Mouse (Mus musculus): ENCODE results near the gene Best2.

Gene Best2

DNA sequence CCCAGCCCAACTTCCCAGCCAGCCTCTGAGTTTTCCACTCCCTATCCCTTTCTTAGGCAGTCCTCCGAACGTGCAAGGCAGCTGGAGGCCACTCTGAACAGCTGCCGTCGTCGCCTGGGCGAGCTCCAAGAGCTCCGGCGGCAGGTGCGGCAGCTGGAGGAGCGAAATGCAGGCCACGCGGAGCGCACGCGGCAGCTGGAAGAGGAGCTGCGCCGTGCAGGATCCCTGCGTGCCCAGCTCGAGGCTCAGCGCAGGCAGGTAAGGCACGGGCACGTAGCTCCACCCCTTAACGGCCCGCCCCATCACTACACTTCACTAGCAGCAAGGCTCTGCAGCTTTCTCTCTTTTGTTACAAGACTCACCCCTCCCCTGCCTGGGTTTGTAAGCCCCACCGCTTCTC lies 18.7 kb downstream of the Best2 start:
- no peak for DNase-seq (ENCODE audit: low read depth, low spot score)
- no peaks in the 10 kb centered on the region for H3K36me3 ChIP-seq (ENCODE audit: control insufficient read depth, insufficient read depth, low read length, poor library complexity, severe bottlenecking)
- no peaks in the 10 kb centered on the region for H3K27me3 ChIP-seq (ENCODE audit: control insufficient read depth, insufficient read depth, low read length, poor library complexity, severe bottlenecking)

DNA sequence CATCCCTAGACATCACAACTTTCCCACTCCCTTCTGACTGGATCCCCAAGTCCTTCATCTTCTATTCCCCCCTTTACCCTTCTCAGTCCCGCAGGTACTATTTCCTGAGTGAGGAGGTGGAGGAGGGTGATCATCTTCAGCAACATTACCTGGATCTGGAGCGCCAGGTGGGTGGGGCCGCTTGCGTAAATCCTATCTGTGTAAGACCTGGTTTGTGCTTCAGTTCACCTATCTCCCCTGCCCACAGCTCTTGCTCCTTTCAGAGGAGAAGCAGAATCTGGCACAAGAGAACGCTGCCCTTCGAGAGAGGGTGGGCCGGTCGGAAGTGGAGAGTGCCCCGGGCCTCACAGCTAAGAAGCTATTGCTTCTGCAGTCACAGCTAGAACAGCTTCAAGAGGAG lies 20.0 kb downstream of the Best2 start:
- Histone ChIP-seq H3K36me3 (ENCODE audit: control insufficient read depth, insufficient read depth, low read length, poor library complexity, severe bottlenecking) (no peaks in the 10 kb centered on the region), H3K27me3 (ENCODE audit: control insufficient read depth, insufficient read depth, low read length, poor library complexity, severe bottlenecking) (no peaks in the 10 kb centered on the region)
- DNase-seq (ENCODE audit: low read depth, low spot score): no peak

DNA sequence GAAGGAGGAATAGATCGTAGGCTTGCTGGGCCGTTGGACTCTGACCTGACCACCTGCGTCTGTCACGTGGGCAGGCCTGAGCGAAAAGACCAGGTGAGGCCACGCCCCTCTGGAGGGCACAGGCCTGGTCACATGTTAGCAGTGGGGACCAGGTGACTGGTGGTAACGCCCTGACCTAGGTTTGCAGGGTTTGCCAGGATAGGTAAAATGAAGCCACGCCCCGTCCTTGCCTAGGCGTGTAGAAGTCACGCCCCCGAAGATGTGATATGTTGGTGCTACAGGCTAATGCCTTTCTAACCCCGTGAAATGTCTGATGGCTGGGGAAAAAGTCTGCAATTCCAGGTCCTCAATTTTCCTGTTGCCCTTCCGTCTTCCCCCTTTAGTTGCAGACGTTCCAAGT lies 23.5 kb downstream of the Best2 start:
- Histone ChIP-seq H3K27me3 (ENCODE audit: control insufficient read depth, insufficient read depth, low read length, poor library complexity, severe bottlenecking) (no peaks in the 10 kb centered on the region), H3K36me3 (ENCODE audit: control insufficient read depth, insufficient read depth, low read length, poor library complexity, severe bottlenecking) (no peaks in the 10 kb centered on the region)
- peak; percentile 79 for DNase-seq (ENCODE audit: low read depth, low spot score)

DNA sequence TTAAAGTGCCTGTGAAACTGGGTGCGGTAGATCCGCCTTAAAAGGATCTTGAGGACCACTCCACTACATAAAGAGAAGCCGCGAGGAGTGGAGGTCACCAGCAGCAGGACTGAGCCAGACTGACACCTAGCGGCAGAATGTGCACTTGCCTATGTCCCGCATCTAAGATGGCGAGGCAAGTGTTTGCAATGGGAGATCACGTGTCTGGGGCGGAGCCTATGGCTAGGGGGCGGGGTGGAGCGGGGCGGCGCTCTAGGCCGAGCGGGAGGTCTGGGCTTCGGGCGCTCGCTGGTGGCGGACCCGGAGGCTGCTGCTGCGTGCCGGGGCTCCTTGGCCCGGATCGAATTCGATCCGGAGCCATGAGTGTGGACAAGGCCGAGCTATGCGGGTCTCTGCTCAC lies 24.0 kb downstream of the Best2 start, which contains the start of gene Hook2:
Gene Hook2, plus strand, starts transcription at position 255 of the 400 bp plus-strand sequence.
- DNase-seq (ENCODE audit: low read depth, low spot score): peak; percentile 100
- no peaks in the 10 kb centered on the region for H3K36me3 ChIP-seq (ENCODE audit: control insufficient read depth, insufficient read depth, low read length, poor library complexity, severe bottlenecking)
- no peaks in the 10 kb centered on the region for H3K27me3 ChIP-seq (ENCODE audit: control insufficient read depth, insufficient read depth, low read length, poor library complexity, severe bottlenecking)

DNA sequence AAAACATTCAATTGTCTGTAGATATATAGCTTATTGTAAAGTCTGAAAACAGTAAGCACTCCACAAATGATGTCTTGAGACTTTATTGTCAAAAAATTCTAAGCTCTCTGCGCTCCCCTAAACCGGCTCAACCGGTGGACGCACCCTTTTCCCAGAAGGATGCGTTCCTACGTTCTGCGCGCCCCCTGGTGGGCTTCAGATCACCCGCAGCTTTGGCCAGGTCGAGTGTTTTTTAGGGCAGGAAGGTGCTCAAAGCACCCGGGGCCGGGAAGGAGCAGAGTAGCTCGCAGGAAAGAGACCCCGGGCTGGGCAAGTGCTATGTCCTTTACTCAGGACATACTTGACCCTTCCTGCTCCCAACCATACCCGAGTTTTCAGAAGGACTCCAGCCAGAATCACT lies 24.5 kb downstream of the Best2 start:
- peak; percentile 90 for DNase-seq (ENCODE audit: low read depth, low spot score)
- no peaks in the 10 kb centered on the region for H3K27me3 ChIP-seq (ENCODE audit: control insufficient read depth, insufficient read depth, low read length, poor library complexity, severe bottlenecking)
- no peaks in the 10 kb centered on the region for H3K36me3 ChIP-seq (ENCODE audit: control insufficient read depth, insufficient read depth, low read length, poor library complexity, severe bottlenecking)

DNA sequence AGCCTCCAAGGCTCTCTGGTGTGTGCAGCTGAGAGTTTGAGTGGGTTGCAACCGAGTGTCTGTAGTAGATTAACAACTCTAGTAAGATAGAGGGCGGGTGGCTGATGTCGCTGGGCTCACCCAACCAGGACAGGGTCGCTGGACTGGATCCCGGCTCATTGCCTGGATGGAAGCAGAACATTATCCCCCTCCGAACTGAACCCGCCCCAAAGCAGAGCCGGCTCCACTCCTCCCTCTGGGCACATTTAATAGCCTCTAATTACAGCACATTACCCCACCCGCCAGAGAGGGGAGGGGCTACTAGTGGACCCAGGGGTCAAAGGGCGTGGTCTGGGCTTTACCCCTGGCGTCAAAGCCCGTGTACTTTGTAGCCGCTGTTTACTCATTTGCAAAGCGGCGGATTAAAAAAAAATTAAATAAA lies 25.0 kb downstream of the Best2 start:
- peak; percentile 48 for DNase-seq (ENCODE audit: low read depth, low spot score)

DNA sequence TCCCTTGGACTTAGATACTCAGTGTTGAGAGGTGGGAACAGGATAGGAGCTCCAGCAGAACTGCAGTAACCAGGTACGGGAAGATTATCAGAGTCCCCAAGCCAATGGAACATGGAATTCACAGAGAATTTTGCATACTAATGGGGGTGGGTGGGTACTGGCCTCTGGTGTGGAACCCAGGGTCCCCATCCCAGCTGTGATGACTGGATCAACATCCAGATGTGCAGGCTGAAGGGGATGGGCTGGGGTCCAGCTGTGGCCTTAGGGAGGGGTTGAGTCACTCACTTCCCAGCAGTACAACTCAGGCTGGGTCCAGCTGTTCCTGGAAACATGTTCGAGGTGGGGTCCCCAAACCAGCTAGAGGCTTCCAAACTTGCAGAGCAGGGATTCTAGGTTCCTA lies 26.4 kb downstream of the Best2 start:
- H3K27me3 ChIP-seq (ENCODE audit: control insufficient read depth, insufficient read depth, low read length, poor library complexity, severe bottlenecking): no peaks in the 10 kb centered on the region
- DNase-seq (ENCODE audit: low read depth, low spot score): no peak
- H3K36me3 ChIP-seq (ENCODE audit: control insufficient read depth, insufficient read depth, low read length, poor library complexity, severe bottlenecking): no peaks in the 10 kb centered on the region

More for the DNA sequence above, 25.0 kb downstream of the Best2 start:
- Histone ChIP-seq H3K36me3 (ENCODE audit: control insufficient read depth, insufficient read depth, low read length, poor library complexity, severe bottlenecking) (no peaks in the 10 kb centered on the region), H3K27me3 (ENCODE audit: control insufficient read depth, insufficient read depth, low read length, poor library complexity, severe bottlenecking) (no peaks in the 10 kb centered on the region)

DNA sequence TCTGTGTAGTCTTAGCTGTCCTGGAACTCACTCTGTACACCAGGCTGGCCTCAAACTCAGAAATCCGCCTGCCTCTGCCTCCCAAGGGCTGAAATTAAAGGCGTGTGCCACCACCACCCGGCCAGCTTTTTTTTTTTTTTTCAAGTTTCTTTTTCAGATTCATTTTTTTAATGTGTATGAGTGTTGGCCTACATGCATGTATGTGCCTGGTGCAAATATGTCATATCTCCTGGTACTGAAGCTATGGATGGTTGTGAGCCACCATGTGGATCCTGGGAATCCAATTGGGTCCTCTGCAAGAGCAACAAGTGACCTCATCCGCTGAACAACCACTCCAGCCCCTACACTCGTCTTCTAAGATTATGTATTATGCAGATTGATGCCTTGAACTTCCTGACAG lies 26.9 kb downstream of the Best2 start:
- Histone ChIP-seq H3K36me3 (ENCODE audit: control insufficient read depth, insufficient read depth, low read length, poor library complexity, severe bottlenecking) (no peaks in the 10 kb centered on the region), H3K27me3 (ENCODE audit: control insufficient read depth, insufficient read depth, low read length, poor library complexity, severe bottlenecking) (no peaks in the 10 kb centered on the region)
- no peak for DNase-seq (ENCODE audit: low read depth, low spot score)

DNA sequence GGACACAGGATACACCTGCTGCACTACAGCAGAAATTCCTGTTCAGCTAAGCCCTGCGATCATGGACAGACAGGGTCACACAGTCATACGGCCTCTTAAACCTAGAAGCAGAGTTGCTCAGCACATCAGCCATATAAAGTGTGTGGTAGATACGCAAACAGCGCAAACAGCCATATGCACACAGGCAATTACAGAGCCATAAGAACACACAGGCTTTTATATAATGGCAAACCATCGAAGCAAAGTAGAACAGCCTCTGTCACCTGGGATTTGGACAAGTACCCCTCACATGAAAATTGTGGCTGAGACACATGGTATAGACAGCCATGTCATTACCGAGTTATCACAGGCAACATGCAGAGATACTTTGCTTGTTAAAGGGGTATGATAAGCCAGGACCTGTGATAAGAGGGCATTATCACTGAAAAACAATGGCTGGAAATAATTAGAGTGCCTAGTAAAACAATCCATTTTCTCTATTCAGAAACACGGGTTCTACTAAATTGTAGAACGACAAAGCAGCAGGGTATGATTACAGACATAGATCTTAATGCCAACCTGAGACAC lies 27.9 kb downstream of the Best2 start:
- H3K27me3 ChIP-seq (ENCODE audit: control insufficient read depth, insufficient read depth, low read length, poor library complexity, severe bottlenecking): no peaks in the 10 kb centered on the region
- no peak for DNase-seq (ENCODE audit: low read depth, low spot score)

DNA sequence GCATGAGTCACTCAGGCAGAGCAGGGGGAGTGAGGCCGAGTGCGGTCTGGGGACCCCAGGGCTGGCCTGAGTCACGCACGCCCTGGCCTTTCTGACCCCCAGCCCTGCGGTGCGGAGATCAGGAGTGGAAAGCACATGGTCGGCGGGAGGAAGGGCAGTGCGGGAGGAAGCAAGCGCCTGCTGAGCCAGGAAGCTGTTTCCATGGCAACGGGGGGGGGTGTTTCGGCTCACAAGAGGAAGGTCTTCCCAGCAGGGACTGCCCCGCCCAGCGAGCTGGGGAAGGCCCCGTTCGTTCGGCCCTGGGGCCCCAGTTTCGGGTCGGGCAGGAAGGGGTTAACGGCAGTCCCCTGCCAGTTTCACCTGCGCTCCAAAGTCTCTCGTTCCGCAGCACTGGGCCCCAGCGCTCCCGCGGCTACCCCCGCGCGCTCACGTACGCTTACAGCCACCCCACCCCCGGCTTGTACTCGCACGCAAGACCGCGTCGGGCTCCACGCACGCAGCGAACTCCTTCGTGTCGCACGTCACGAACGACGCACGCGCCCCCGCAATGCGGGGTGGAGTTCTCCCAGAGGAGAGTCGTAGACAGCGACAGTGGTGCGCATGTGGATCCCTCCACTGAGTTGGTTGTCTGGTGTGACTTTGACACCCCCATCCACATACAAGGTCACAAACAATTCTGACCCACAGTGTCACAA lies 28.5 kb downstream of the Best2 start:
- Histone ChIP-seq H3K27me3 (ENCODE audit: control insufficient read depth, insufficient read depth, low read length, poor library complexity, severe bottlenecking) (no peaks in the 10 kb centered on the region), H3K36me3 (ENCODE audit: control insufficient read depth, insufficient read depth, low read length, poor library complexity, severe bottlenecking) (no peaks in the 10 kb centered on the region)
- DNase-seq (ENCODE audit: low read depth, low spot score): peak; percentile 99

More for the DNA sequence above, 27.9 kb downstream of the Best2 start:
- no peaks in the 10 kb centered on the region for H3K36me3 ChIP-seq (ENCODE audit: control insufficient read depth, insufficient read depth, low read length, poor library complexity, severe bottlenecking)

DNA sequence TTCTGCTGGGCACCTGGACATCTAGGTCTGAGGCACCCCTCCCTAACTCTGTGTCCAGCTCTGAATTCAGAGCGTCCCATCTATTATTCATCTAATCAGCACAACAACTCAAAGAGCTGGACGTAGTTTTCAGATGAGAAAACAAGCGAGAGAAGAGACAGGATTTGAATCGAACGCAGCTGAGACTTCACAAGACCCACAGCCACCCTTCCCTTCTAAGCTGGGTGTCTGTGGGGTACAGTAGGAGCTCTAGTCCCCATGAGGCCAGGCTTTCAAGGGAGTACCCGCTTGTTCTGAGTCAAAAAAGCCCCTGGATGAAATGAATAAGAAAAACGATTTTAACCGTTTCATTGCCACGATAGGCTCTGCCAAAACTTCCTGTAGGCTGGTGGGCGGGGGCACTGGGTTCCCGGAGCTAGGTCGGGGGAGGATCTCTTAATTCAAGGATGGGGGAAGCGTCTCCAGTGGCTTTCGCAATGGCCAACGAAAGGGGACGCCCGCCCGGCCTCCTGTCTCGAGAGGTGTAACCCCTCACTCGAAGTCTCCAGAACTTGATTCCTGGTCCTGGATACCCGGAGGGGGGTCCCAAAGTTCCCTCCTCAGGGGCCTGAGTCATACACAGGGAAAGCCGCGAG lies 29.2 kb downstream of the Best2 start:
- no peak for DNase-seq (ENCODE audit: low read depth, low spot score)
- no peaks in the 10 kb centered on the region for H3K36me3 ChIP-seq (ENCODE audit: control insufficient read depth, insufficient read depth, low read length, poor library complexity, severe bottlenecking)
- no peaks in the 10 kb centered on the region for H3K27me3 ChIP-seq (ENCODE audit: control insufficient read depth, insufficient read depth, low read length, poor library complexity, severe bottlenecking)

DNA sequence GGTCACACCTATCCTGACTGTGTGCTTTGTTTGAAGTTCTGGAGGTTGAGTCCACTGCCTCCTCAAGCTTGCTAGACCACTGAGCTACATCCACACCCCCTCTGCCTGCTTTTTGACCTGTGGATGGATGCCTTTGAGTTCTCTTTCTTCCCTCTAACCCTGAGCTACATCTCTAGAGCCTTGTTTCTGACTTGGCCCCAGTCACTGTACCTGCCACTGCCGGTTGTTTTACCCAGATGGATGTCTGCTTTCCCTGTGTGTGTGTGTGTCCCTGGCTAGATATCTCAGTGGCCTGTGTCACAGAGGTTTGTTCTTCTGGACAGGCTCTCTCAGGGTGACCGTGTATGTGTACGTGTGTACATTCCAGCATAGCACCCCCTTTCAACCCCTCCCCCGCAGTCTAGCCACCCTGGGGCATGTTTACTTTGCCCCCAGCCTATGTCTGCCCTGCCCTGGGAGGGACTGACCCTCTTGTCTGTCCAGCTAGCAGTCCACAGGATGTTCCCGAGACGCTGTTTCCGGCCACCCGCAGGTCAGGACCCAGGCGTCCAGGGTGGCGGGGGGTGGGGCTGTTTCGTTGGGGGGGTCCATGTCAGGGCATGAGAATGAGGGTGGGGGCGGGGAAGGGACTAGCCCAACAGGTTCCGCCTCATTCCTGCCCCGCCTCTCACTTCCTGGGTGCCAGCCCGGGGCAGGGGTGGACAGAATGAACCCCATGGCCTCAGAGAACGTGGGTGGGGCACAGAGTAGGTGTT lies 29.9 kb downstream of the Best2 start:
- Histone ChIP-seq H3K36me3 (ENCODE audit: control insufficient read depth, insufficient read depth, low read length, poor library complexity, severe bottlenecking) (no peaks in the 10 kb centered on the region), H3K27me3 (ENCODE audit: control insufficient read depth, insufficient read depth, low read length, poor library complexity, severe bottlenecking) (no peaks in the 10 kb centered on the region)
- DNase-seq (ENCODE audit: low read depth, low spot score): peak; percentile 72

DNA sequence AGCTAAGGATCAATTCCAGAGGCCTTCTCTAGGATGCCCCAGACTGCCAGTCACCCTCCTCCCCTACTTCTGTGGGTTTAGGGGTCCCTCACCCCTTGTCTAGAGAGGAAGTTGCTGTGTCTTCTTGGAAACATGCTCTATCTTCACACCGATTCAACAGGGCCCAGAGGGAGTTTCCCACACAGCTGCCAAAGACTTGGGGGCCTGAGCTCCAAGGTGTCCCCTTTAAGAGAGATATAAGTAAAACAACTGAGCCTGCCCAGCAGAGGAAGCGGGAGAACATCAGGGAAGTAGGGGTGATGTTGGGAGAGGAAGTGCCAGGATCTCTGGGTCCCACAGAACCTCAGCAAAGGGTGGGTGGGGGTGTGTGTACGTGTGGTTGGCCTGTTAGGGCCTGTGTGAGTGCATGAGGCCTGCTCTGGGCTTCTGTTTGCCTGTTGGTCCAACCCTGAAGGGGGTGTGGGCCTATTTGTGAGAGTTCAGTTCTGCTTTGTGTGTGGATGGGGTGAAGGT lies 31.8 kb downstream of the Best2 start:
- no peaks in the 10 kb centered on the region for H3K27me3 ChIP-seq (ENCODE audit: control insufficient read depth, insufficient read depth, low read length, poor library complexity, severe bottlenecking)
- H3K36me3 ChIP-seq (ENCODE audit: control insufficient read depth, insufficient read depth, low read length, poor library complexity, severe bottlenecking): no peaks in the 10 kb centered on the region
- peak; percentile 61 for DNase-seq (ENCODE audit: low read depth, low spot score)

DNA sequence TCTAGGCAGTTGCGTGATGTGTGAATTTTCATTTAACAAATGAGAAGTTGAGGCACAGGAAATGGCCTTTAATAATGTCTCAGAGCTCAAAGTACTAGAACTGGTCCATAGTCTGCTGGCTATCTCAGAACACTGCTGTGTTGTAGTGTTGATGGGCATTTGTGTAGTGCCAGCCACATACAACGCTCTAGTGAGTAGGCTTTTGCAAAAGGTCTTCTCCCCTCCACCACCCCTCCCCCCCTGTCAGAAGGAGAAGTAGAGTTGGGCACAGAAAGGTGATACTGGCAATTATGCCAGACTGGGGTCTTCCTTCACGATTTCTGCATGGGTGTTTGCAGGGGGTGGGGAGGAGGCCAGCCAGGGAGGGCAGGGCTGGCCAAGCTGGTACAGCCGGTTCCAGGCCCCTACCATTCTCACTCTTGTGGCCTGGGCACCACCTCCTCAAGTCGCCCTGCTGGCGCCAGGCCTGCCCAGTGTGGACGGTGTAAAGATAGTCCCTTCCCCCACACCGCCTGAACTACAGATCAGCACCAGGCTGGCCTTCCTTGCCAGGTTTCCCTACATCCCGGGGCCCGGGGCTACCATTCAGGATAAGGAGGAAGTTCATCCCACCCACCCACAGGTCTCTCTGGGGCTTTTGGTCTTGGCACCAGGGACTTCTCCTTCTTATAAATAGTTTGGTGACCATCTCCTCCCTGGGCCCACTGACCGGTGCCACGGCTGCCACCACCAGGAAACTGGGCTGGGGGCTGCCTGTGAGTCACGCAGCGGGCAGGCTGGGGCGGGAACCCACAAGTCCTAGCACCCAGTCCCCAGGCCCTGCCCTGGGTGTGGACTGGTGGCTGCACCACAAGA lies 32.5 kb downstream of the Best2 start:
- Histone ChIP-seq H3K36me3 (ENCODE audit: control insufficient read depth, insufficient read depth, low read length, poor library complexity, severe bottlenecking) (no peaks in the 10 kb centered on the region), H3K27me3 (ENCODE audit: control insufficient read depth, insufficient read depth, low read length, poor library complexity, severe bottlenecking) (no peaks in the 10 kb centered on the region)
- DNase-seq (ENCODE audit: low read depth, low spot score): peak; percentile 52
